Comparison of ENCODE assay signal across 12 mouse cellular contexts in genomic region chr1:35766271-35766670, GRCm38 (mm10).
"Had no signal": no experiment of that assay in that cellular context is flagged by ENCODE, and none has a peak within 500 bp of the region (broad histone marks: within the 10 kb centered on the region; RNA-seq: fewer than 3 reads in every experiment).

No protein-coding gene starts in this region.

- H3K4me3 ChIP-seq: neural tube, embryonic 15.5 days; stomach, embryonic 15.5 days had no signal

- H3K27me3 ChIP-seq: neural tube, embryonic 15.5 days; stomach, embryonic 15.5 days had no signal

- H3K27ac ChIP-seq: neural tube, embryonic 15.5 days; stomach, embryonic 15.5 days; stomach, postnatal 0 days had no signal

- DNase-seq: retina, postnatal 1 day; right cerebral cortex, adult 18-20 months; right cerebral cortex, postnatal 14 days; right cerebral cortex, postnatal 25 days; right cerebral cortex, postnatal 4 days; spleen, adult 18-20 months; thymus, adult 18-20 months; thymus, adult 2 months; thymus, postnatal 14 days had no signal

- H3K4me2 ChIP-seq: neural tube, embryonic 15.5 days; stomach, embryonic 15.5 days had no signal

- H3K36me3 ChIP-seq: neural tube, embryonic 15.5 days; stomach, embryonic 15.5 days had no signal

- H3K9ac ChIP-seq: neural tube, embryonic 15.5 days; stomach, embryonic 15.5 days had no signal

- H3K4me1 ChIP-seq: neural tube, embryonic 15.5 days; stomach, embryonic 15.5 days had no signal

- H3K9me3 ChIP-seq: neural tube, embryonic 15.5 days; stomach, embryonic 15.5 days had no signal
